Mouse (Mus musculus) WW6 (cell line): ENCODE results near the gene Brca2.

Source experiments
- DNase-seq: peaks from one replicate; pipeline ENCODE4 v3.0.0-alpha.2; 2013; ENCODE audit warnings: low read depth, low spot score

Gene Brca2

DNA sequence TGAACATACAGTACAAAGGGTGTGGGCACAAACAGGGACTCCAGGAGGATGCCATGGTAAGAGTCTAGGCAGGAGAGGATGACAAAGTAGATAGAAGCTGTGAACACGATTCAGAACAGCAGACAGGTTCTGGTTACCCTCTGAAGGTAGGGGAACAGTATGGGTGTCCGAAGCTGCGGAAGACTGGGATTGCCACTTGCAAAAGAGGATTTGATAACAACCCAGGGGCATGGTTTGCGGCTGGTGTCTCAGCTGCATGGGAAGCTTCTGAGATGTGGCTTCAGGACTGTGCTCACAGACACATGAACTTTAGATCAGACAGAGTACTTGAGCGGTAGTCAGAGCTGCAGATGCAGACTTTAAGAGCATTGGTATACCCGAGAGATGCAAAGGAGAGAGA, 42.0 kb downstream of the Brca2 start:
- DNase-seq = no peak

GRCm38 (mm10) chr5:150566226-150566625, 43.8 kb downstream of the Brca2 start:
- no peak for DNase-seq

DNA sequence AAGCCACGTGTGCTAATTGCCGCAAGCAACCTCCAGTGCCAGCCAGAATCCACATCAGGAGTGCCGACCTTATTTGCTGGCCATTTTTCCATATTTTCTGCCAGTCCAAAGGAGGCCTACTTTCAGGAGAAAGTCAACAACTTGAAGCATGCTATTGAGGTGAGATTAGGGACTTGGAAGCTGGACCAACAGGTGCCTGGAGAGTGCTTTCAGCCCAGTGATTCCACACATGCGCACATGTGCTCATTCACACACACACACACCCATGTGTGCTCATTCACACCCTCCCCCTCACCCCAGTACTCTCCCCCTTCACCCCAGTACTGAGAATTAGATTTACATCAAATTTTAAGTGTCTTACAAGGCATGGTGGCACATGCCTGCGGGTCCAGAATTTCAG, 44.5 kb downstream of the Brca2 start:
- DNase-seq = no peak

GRCm38 (mm10) chr5:150570496-150571219, 48.2 kb downstream of the Brca2 start:
- DNase-seq = no peak

GRCm38 (mm10) chr5:150574403-150574802, 52.0 kb downstream of the Brca2 start:
- DNase-seq = no peak

GRCm38 (mm10) chr5:150574885-150575284, 52.5 kb downstream of the Brca2 start:
- no peak for DNase-seq

- DNase-seq = no peak
Observed at GRCm38 (mm10) chr5:150576832-150577231, 54.4 kb downstream of the Brca2 start.

DNA sequence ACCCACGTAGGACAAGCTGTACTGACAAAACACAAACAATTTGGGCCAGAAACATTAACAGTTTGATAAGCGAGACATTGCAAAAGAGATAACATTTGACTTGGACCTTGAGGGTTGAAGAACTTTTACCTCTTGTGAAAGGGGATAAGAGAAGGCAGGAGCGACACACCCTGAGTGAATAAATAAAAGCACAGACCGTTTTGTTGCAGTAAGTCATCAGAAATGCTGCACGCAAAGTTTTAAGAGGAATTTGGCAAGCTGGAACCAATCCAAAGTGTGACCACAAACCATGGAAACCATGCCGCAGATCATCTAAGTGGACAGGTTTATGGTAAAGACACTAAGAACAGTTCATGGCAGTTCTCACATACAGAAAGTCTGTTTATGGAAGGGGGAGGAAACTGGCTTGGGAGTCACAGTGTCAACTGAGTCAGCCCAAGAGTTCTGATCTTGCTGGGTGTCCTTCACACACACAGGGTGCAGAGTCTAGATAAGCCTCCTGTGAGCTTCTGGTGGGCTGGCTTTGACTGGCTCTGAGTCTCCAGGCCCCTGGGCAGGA, 56.3 kb downstream of the Brca2 start:
- no peak for DNase-seq

DNA sequence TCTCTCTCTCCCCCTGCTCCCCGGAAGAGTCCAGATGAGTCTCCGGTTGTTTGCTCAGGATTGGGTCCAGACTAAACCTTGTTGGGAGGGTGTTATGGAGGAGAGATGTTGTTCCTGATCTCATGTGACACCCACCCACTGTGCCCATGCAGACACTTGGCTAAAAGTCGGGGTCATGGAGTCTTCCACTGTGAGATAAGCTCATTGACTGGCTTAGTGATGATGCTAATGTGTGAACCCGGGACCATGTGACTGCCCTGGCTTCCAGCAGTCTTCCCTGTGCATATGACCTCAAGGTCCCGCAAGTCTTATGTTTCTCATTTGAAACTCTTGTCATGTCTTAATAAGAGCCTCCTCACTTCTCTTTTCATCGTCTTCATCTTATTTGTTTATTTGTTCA, 58.8 kb downstream of the Brca2 start:
- no peak for DNase-seq

- no peak for DNase-seq
Observed at GRCm38 (mm10) chr5:150583181-150583580, 60.8 kb downstream of the Brca2 start.

- DNase-seq = no peak
Observed at GRCm38 (mm10) chr5:150583622-150584336, 61.3 kb downstream of the Brca2 start.

DNA sequence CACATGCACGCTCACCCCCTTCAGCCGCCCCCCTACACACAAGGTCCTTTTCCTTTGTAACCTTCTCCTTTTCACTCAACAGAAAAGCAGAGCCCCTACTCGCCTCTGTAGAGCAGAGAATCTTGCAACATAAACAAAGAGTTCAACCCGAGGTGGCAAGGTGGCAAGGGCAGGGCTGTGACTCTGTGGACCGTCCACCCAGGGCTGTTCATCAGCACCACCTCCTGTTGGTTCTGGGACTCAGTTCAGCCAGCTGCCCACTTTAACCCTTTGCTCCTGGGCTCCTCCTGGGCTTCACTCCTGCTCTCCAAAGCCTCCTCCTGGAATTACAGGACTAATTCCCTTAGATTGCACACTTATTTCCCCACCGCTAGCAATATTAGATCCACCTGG, 61.9 kb downstream of the Brca2 start:
- no peak for DNase-seq

GRCm38 (mm10) chr5:150589945-150590344, 67.5 kb downstream of the Brca2 start:
- DNase-seq = no peak

DNA sequence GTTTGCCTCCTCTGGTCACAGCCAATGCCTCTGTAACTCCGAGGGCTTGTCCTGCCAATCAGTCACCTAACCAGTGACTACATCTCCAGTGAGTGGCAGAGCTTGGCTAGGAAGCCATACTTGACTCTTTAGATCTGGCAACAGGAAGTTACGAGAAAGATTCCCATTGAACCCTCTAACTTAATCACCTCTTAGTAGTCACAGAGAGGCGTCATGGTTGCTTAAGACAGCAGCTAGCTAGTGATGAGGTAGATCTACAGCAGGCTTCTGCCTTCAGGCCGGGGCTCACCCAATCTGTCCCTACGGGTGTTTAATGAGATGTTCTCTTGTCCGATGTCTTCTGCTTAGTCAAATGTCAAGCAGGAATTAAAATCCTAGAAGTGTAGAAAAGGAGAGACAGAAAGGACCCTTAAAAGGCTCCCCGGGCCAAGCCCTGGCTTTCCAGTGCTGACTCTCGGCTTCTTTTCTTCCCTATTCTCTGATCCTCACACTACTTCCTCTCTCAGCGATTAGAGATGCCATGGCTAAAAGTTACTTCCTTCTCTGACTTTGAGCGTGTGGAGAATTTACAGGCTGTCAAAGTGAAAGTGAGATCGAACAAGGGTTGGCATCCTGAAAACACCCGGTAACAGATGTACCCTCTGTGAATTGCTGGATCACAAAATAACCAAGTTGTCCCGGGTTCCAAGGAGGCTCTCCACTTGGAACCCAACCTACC, 69.9 kb downstream of the Brca2 start:
- no peak for DNase-seq

- no peak for DNase-seq
Observed at GRCm38 (mm10) chr5:150592904-150593755, 70.7 kb downstream of the Brca2 start.

DNA sequence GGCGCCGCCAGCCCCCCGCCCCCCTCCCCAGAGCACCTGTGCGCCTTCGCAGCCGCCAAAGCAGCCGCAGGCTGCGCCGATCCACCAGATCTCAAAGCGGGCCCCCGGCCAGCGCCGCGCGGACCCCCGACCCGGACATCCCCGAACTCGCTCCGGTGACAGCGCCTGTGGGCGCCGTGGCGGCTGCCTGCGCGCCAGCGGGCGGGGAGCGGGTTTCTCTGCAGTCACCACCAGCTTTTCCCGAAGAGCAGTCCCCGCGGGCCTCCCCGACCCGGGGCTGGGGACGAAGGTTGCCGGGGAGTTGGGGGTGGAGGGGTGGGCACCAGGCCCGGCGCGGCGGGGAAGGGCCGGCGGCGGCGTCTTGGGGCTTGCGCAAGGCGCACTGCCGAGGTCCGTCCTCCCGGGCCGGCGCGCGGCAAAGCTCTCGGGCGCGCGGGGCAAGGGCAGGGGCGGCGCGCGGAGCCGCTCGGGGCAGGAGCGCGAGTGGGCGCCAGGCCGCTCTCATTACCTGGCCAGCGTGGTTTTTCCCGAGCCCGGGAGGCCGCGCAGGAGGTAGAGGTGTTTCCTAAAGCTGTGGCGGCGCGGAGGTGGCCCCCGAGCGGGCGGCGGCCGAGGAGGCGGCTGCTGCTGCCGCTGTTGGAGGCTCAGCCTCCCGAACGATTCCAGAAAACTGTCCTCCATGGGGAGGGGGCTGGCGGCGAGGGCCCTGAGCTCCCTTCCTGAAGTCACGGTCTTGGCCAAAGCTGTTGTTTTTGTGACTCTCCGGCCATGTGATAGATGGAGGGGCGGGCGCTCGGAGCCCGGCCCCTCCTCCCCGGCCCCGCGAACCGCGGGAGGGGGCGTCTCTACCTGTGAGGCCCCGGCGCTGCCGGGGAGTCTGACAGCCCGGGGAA, 71.6 kb downstream of the Brca2 start:
- no peak for DNase-seq

DNA sequence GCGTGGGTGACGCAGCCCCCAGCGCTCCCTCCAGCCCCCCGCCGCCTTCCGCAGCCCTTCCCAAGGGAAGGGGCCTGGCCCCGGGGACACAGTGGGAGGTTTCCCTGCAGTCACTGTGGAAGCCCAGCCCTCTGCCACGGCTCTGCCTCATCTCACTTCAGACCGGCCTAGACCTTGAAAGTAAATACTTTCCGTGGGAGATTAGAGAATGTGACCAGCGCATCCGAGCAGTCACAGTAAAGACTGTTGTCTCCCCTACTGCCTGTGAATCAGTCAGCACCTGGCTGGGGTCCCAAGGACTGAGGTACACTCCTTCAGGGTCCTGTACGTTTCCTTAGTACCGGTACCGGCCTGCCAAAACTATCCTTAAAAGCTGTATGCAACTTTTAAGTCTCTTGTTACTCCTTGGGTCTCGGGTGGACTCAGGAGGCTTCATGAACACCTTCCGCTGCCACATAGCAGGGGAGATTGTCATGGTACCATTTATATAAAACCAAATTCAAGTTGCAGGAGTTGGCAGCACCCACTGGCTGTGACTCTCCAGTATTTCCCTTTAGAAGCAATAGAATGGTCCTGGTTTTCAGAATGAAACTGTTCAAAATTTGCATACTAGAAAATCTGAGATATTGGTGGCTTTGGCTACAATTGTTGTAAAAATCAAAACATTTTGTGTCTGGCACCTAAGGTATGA, 72.4 kb downstream of the Brca2 start:
- no peak for DNase-seq

DNA sequence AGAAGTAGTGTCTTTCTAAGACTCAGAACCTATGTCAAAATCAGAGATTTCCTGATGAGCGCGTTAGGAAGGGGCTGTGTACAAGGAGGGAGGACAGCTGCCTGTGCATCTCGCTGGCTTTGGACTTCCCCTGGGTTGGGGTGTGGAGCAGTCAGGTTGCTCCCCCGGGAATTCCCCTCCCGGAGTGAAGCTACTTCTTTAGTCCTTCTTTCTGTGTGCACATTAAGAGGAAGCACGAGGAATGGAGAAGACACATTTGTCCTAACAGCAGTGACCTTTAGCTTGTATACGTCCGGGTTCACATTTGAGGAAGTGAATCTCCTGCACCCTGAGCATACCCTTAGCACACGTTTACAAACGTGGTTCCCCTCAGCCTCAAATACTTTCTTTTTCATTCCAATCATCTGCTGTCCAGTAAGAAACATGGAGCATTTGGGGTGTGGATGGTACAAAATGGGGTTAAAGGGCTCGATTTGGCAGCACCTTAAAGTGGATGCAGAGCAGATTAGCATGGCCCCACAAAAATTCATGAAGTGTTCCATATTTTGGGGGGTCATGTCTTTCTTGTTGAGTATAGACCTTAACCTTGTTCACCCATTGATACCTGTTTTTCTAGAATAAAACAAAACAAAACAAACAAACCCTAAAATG, 73.1 kb downstream of the Brca2 start:
- DNase-seq = no peak

DNA sequence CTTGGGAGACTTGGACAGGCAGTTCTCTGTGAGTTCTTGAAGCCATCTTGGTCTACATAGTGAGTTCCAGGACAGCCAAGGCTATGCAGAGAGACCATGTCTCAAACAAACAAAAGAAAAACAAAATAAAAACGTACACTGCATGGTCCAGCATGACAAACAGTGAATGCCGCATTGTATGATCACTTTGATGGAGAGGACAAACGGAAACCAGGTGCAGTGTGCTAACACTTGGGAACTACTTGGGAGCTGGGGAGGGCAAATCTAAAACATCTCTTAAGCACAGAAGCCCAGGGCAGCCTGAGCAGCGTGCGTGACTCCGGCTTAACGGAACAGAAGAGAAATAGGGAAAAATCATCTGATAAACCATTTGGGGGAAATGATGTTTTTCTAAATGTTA, 74.7 kb downstream of the Brca2 start, which contains the start of gene N4bp2l1:
Gene N4bp2l1, minus strand, starts transcription at position 101 of the 400 bp plus-strand sequence.
- no peak for DNase-seq
